Mouse (Mus musculus) intestine, embryonic 16.5 days (tissue): ENCODE data around the gene Cpeb4. TPM values are rescaled to one million over a fixed set of nuclear protein-coding genes. Genes with fewer than 3 reads are reported as not detected.

ENCODE experiments used
- ATAC-seq: fragments of 200-750 bp; cut with Nextera tagmentation; 2 replicates; pipeline ENCODE4 v1.8.0; 2017; ENCODE audit warnings: moderate TSS enrichment, moderate library complexity
- H3K27ac ChIP-seq: fragments of 300-500 bp; sonication (generic); 2 replicates; pipeline ENCODE4 v1.5.1; 2014; ENCODE audit warnings: mild to moderate bottlenecking, low read length
- H3K27me3 ChIP-seq: fragments of 300-500 bp; sonication (generic); replicated peaks from 2 replicates; pipeline ENCODE4 v1.6.1; 2014; ENCODE audit warnings: low read length, control low read depth, mixed read lengths; ENCODE audit not compliant: control insufficient read depth, insufficient read depth
- H3K36me3 ChIP-seq: fragments of 300-500 bp; sonication (generic); 2 replicates; pipeline ENCODE4 v1.6.1; 2014; ENCODE audit warnings: low read length, control low read depth; ENCODE audit not compliant: control insufficient read depth, insufficient read depth
- H3K4me1 ChIP-seq: fragments of 300-500 bp; sonication (generic); 2 replicates; pipeline ENCODE4 v1.6.1; 2014; ENCODE audit warnings: low read length, control low read depth, mixed read lengths; ENCODE audit not compliant: control insufficient read depth, insufficient read depth
- H3K4me2 ChIP-seq: fragments of 300-500 bp; sonication (generic); 2 replicates; pipeline ENCODE4 v1.6.1; 2014; ENCODE audit warnings: low read depth, low read length, control low read depth
- H3K4me3 ChIP-seq: fragments of 300-500 bp; sonication (generic); 2 replicates; pipeline ENCODE4 v1.5.1; 2014; ENCODE audit warnings: mild to moderate bottlenecking, low read length
- H3K9ac ChIP-seq: fragments of 300-500 bp; sonication (generic); 2 replicates; pipeline ENCODE4 v1.6.1; 2014; ENCODE audit warnings: low read depth, low read length
- H3K9me3 ChIP-seq: fragments of 300-500 bp; sonication (generic); 2 replicates; pipeline ENCODE4 v1.6.1; 2016; ENCODE audit warnings: low read length, control low read depth; ENCODE audit not compliant: control insufficient read depth
- WGBS: fragments of 180-500 bp; shearing (Covaris S2); extraction: QIAGEN DNeasy Blood & Tissue Kit; methylation state at CpG from one replicate; pipeline ENCODE4 v1.1.7; 2014; 5-methylcytosine and 5-hydroxymethylcytosine counted together
- polyA plus RNA-seq: library from polyadenylated mRNA; unstranded; fragments of >200 nt; fragmentation: Nextera tagmentation; extraction: Ambion mirVana; gene quantifications from 2 replicates; pipeline ENCODE4 v1.2.1, GENCODE M21; 2015

Cpeb4 gene
- polyA plus RNA-seq, 1 experiment from 2014 or later: 3.0 TPM

DNA sequence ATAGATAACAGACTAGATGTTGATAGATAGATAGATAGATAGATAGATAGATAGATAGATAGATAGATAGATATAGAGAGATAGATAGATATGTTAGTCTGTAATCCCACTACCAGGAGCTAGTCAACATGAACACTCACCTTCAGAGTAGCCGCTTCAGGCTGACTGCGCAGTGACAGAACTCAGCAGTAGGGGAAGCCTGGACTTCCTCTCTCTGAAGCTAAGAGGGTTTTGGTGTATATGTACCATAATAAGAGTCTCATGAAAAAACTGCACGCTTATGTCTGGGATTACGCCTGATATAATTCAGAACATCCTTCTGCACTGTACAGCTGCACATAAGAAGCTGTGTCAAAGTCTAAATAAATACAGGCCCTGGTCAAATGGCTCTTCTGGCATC lies 14.5 kb upstream of the Cpeb4 start:
- Histone ChIP-seq H3K9me3 (no peaks in the 10 kb centered on the region), H3K27ac (no peak overlapping the region), H3K4me1 (no peaks in the 10 kb centered on the region), H3K9ac (no peak overlapping the region), H3K27me3 (no peaks in the 10 kb centered on the region), H3K36me3 (no peaks in the 10 kb centered on the region), H3K4me3 (no peak overlapping the region), H3K4me2 (no peak overlapping the region)
- no peak for ATAC-seq
- WGBS: 85% methylated on average over 4 of the region's 4 CpGs

DNA sequence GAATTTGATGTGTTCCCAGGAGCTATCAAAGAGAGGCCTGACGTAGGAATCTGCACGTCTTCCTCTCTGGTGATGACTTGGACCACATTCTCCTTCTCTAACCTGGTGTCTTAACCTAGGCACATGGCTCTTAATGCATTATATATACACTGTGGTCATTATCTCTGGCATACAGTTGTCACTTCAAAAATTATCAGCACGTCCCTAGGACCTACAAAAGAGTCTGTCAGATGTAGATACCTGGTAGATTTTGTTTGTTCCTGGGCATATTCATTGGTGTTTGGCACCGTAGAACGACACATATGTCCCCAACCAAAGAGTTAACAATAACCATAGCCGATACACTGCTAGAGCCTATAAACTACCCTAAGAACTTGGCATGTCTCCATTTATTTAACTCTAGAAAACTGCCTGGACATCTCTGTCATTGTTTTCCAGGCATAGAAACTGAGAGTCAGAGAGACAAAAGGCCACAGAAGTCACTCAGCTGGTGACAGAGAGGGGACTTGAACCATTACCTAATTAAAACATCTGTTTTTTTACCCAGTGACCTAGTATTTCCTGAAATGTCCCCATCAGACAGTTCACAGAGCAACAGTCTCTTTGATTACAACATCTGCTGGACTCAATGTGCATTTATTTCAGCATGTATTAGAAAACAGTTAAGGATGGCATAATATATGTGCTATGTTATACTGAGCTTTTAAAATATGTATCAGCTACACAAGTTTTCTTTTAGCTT lies 10.7 kb upstream of the Cpeb4 start:
- H3K27ac ChIP-seq: no peak overlapping the region
- H3K4me3 ChIP-seq: no peak overlapping the region
- no peaks in the 10 kb centered on the region for H3K9me3 ChIP-seq
- no peak overlapping the region for H3K4me2 ChIP-seq
- no peaks in the 10 kb centered on the region for H3K36me3 ChIP-seq
- H3K4me1 ChIP-seq: no peaks in the 10 kb centered on the region
- 0 out of 2 replicates have a peak, but pooled peaks have one; percentile 63 for ATAC-seq
- WGBS: 78% methylated on average over 6 of the region's 6 CpGs
- H3K9ac ChIP-seq: no peak overlapping the region
- H3K27me3 ChIP-seq: no peaks in the 10 kb centered on the region

GRCm38 (mm10) chr11:31867976-31868375 lies 4.0 kb upstream of the Cpeb4 start:
- Histone ChIP-seq H3K36me3 (no peaks in the 10 kb centered on the region), H3K9me3 (no peaks in the 10 kb centered on the region), H3K4me3 (no peak overlapping the region), H3K4me1 (peaks cover 7% of the 10 kb centered on the region; the same call in 1 of the 2 replicates), H3K9ac (no peak overlapping the region), H3K4me2 (no peak overlapping the region), H3K27me3 (no peaks in the 10 kb centered on the region), H3K27ac (no peak overlapping the region)
- no peak for ATAC-seq
- WGBS: 70% methylated on average over 4 of the region's 4 CpGs

DNA sequence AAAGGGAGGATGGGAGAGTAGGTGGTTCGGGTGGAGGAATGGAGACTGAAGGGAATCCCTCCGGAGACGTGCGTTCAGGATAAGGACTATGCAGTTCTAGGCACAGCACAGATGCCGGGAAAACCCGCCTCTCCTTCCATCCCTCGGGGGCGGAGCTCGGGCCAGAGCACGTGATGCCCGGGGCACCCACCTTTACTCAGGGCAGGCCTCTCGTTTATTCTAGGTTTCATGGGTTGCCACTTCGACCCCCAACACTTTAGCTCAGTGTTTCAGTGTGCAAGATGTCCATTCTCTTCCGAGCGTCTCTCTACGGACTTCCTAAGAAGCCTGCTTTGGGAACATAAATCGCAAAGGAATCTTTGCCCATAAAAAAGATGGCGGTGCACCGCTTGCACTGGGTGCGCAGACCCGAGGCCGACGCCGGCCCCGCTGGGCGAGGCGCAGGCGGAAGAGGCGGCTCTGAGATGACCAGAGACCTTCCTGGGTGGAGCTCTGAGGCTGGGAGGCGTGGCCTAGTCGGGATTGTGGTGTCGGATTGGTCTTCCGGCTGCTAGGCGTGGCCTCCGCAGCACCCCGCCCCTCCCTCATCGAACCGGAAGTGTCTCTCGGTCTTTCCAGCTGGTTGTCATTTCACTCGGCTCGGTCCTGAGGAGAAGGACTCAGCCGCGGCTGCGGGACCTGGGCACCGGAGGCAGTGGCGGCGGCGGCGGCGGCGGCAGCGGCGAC lies 1.6 kb upstream of the Cpeb4 start:
- H3K9ac ChIP-seq: peak overlapping the region; percentile 83
- under 1% methylated on average over 52 of the region's 53 CpGs for WGBS
- peak overlapping the region; percentile 62 for H3K4me2 ChIP-seq
- H3K27me3 ChIP-seq: no peaks in the 10 kb centered on the region
- no peaks in the 10 kb centered on the region for H3K36me3 ChIP-seq
- peaks cover 9% of the 10 kb centered on the region; the same call in 1 of the 2 replicates for H3K4me1 ChIP-seq
- peak overlapping the region; percentile 72 for H3K27ac ChIP-seq
- peak overlapping the region; percentile 86 for H3K4me3 ChIP-seq
- H3K9me3 ChIP-seq: no peaks in the 10 kb centered on the region
- peak; percentile 100 for ATAC-seq

GRCm38 (mm10) chr11:31871135-31871541 lies 873 bp upstream of the Cpeb4 start:
- Histone ChIP-seq H3K27me3 (no peaks in the 10 kb centered on the region), H3K4me3 (peak overlapping the region; percentile 86), H3K36me3 (no peaks in the 10 kb centered on the region), H3K4me1 (peaks cover 9% of the 10 kb centered on the region; the same call in 1 of the 2 replicates), H3K4me2 (peak overlapping the region; percentile 62), H3K9ac (peak overlapping the region; percentile 83), H3K9me3 (no peaks in the 10 kb centered on the region), H3K27ac (peak overlapping the region; percentile 57; the same call in 1 of the 2 replicates)
- WGBS: under 1% methylated on average over 21 of the region's 21 CpGs
- peak; percentile 8 for ATAC-seq

DNA sequence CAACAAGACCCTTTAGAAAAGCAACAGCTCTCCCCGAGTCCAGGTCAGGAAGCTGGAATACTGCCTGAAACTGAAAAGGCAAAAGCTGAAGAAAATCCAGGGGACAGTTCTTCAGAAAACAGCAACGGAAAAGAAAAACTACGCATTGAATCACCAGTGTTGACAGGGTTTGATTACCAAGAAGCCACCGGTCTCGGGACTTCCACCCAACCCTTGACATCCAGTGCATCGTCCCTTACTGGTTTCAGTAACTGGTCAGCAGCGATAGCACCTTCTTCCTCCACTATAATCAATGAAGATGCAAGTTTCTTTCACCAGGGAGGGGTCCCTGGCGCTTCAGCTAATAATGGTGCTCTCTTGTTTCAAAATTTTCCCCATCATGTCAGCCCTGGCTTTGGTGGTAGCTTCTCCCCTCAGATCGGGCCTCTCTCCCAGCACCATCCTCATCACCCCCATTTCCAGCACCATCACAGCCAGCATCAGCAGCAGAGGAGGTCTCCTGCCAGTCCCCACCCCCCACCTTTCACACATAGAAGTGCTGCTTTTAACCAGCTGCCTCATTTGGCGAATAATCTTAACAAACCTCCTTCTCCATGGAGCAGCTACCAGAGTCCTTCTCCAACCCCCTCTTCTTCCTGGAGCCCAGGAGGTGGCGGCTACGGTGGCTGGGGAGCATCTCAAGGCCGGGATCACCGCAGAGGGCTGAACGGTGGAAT lies 693 bp downstream of the Cpeb4 start:
- H3K4me1 ChIP-seq: peaks cover 9% of the 10 kb centered on the region; the same call in 1 of the 2 replicates
- peak overlapping the region; percentile 45 for H3K4me3 ChIP-seq
- no peak for ATAC-seq
- H3K36me3 ChIP-seq: no peaks in the 10 kb centered on the region
- peak overlapping the region; percentile 69 for H3K4me2 ChIP-seq
- H3K27me3 ChIP-seq: no peaks in the 10 kb centered on the region
- H3K9me3 ChIP-seq: no peaks in the 10 kb centered on the region
- WGBS: 52% methylated on average over 15 of the region's 15 CpGs
- no peak overlapping the region for H3K27ac ChIP-seq
- peak overlapping the region; percentile 45 for H3K9ac ChIP-seq

DNA sequence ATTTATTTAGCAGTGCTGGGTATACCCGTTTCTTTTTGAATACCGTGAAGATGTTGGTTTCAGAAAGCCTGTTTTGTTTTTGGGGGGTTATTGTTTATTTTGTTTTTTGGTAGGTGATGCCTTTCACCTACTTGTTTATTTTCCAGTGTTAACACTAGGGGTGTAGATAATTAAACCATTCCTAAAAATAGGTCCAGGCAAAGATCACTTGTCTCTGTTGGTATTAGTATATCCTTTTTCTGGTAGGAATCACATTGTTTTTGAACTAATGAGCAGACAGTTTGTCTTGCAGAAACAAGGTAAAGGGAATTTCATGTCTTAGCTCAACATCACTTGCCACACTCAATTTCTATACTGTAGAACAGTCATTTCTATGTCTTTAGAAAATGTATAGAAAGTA lies 2.1 kb downstream of the Cpeb4 start:
- no peak for ATAC-seq
- no peaks in the 10 kb centered on the region for H3K9me3 ChIP-seq
- no peak overlapping the region for H3K9ac ChIP-seq
- no peak overlapping the region for H3K27ac ChIP-seq
- no peaks in the 10 kb centered on the region for H3K36me3 ChIP-seq
- H3K4me1 ChIP-seq: peaks cover 9% of the 10 kb centered on the region; the same call in 1 of the 2 replicates
- WGBS: 67% methylated on average over 2 of the region's 2 CpGs
- no peak overlapping the region for H3K4me3 ChIP-seq
- H3K4me2 ChIP-seq: peak overlapping the region; percentile 22
- H3K27me3 ChIP-seq: no peaks in the 10 kb centered on the region

GRCm38 (mm10) chr11:31883671-31884070 lies 11.7 kb downstream of the Cpeb4 start:
- no peaks in the 10 kb centered on the region for H3K36me3 ChIP-seq
- no peaks in the 10 kb centered on the region for H3K27me3 ChIP-seq
- ATAC-seq: no peak
- no peaks in the 10 kb centered on the region for H3K9me3 ChIP-seq
- H3K4me3 ChIP-seq: no peak overlapping the region
- 94% methylated on average over 1 of the region's 1 CpGs for WGBS
- no peak overlapping the region for H3K9ac ChIP-seq
- H3K4me1 ChIP-seq: no peaks in the 10 kb centered on the region
- no peak overlapping the region for H3K27ac ChIP-seq
- H3K4me2 ChIP-seq: no peak overlapping the region

GRCm38 (mm10) chr11:31885765-31886164 lies 13.8 kb downstream of the Cpeb4 start:
- no peak overlapping the region for H3K27ac ChIP-seq
- no peaks in the 10 kb centered on the region for H3K9me3 ChIP-seq
- H3K4me2 ChIP-seq: no peak overlapping the region
- no peak for ATAC-seq
- H3K9ac ChIP-seq: no peak overlapping the region
- 39% methylated on average over 1 of the region's 1 CpGs for WGBS
- no peaks in the 10 kb centered on the region for H3K27me3 ChIP-seq
- H3K36me3 ChIP-seq: no peaks in the 10 kb centered on the region
- H3K4me1 ChIP-seq: no peaks in the 10 kb centered on the region
- H3K4me3 ChIP-seq: no peak overlapping the region
